Mouse (Mus musculus): Measurements from ENCODE around the gene Uck1. TPM values are rescaled to one million over a fixed set of nuclear protein-coding genes. Genes with fewer than 3 reads are reported as not detected.

The Uck1 gene
- polyA plus RNA-seq, 1 experiment: 32.1 TPM

DNA sequence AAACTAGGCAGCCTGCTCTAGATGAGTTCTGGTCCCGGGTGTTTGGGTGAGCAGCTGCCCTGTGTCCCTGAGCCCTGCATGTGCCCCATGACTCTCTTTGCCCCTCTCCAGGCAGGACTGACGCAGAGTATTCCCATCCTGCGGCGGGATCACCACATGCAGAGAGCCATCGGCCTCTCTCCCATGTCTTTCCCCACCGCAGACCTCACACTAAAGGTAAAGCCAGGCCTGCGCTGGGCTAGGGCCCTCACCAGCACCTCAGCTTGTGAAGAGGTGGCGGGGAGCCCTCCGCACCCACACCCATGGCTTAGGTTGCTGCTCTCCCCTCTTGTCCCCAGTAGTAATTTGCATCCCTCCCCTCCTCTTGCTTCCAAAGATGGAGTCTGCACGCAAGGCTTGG is 39.0 kb downstream of the Uck1 start:
- H3K4me2 ChIP-seq (ENCODE audit: low read depth): no peak overlapping the region
- H3K27me3 ChIP-seq (ENCODE audit: control insufficient read depth, insufficient read depth, insufficient read length): no peaks in the 10 kb centered on the region
- no peak overlapping the region for H3K4me3 ChIP-seq
- no peak for TF ChIP-seq POLR2A (IDR thresholded peaks at IDR 0.05; ENCODE audit: insufficient read length, low read depth)
- TF ChIP-seq USF1 (IDR thresholded peaks at IDR 0.05; ENCODE audit: low read depth): no peak
- TF ChIP-seq REST (IDR thresholded peaks at IDR 0.05; ENCODE audit: insufficient read depth, insufficient read length): no peak
- TF ChIP-seq MYOG (IDR thresholded peaks at IDR 0.05; ENCODE audit: control insufficient read depth in 1 of 3, insufficient read depth in 1 of 3, insufficient read length in 2 of 3, low read depth in 2 of 3): no peak
- TF ChIP-seq POLR2AphosphoS2 (IDR thresholded peaks at IDR 0.05; ENCODE audit: insufficient read length, low read depth): no peak
- TF ChIP-seq MAX (IDR thresholded peaks at IDR 0.05; ENCODE audit: low read depth): no peak
- no peak for TF ChIP-seq E2F4 (IDR thresholded peaks at IDR 0.05; ENCODE audit: insufficient read depth)
- TF ChIP-seq CEBPB (IDR thresholded peaks at IDR 0.05; ENCODE audit: insufficient read depth, poor library complexity, severe bottlenecking): no peak
- no peak for TF ChIP-seq MYOD1 (IDR thresholded peaks at IDR 0.05; ENCODE audit: control insufficient read depth in 1 of 3, insufficient read length in 2 of 3, low read depth in 2 of 3)
- TF ChIP-seq TCF12 (IDR thresholded peaks at IDR 0.05; ENCODE audit: insufficient read depth, poor library complexity, severe bottlenecking): no peak
- no peak for TF ChIP-seq TCF3 (IDR thresholded peaks at IDR 0.05; ENCODE audit: insufficient read length, low read depth)
- no peak for TF ChIP-seq SRF (IDR thresholded peaks at IDR 0.05; ENCODE audit: control insufficient read depth, insufficient read length, low read depth)
- H3ac ChIP-seq (ENCODE audit: control insufficient read depth, insufficient read length): no peak overlapping the region
- no peaks in the 10 kb centered on the region for H3K79me2 ChIP-seq (ENCODE audit: control insufficient read depth, insufficient read depth)
- peaks cover 41% of the 10 kb centered on the region for H3K36me3 ChIP-seq (ENCODE audit: control insufficient read depth, insufficient read depth)

DNA sequence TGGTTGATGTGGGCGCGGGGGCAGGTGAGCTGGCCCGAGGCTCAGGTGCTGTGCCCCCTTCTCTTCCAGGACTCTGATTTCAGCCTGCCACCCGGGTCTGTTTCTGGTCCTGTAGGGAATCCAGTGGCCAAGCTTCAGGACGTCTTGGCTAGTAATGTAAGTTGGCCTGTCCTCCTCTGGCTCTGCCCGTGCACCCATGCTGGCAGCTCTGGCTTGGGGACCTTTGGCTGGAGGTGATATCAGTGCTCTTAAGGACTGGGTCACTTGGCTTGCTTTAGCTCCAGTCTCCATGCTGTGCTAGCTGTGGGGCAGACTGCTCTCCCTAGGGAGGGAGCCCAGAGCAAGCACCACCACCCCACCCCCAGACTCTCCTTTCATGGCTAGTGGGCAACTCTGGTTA is 39.9 kb downstream of the Uck1 start:
- no peak overlapping the region for H3K4me3 ChIP-seq
- H3K27me3 ChIP-seq (ENCODE audit: control insufficient read depth, insufficient read depth, insufficient read length): no peaks in the 10 kb centered on the region
- no peak for TF ChIP-seq MYOD1 (IDR thresholded peaks at IDR 0.05; ENCODE audit: control insufficient read depth in 1 of 3, insufficient read length in 2 of 3, low read depth in 2 of 3)
- no peak for TF ChIP-seq CEBPB (IDR thresholded peaks at IDR 0.05; ENCODE audit: insufficient read depth, poor library complexity, severe bottlenecking)
- TF ChIP-seq TCF3 (IDR thresholded peaks at IDR 0.05; ENCODE audit: insufficient read length, low read depth): no peak
- TF ChIP-seq MAX (IDR thresholded peaks at IDR 0.05; ENCODE audit: low read depth): no peak
- no peak for TF ChIP-seq TCF12 (IDR thresholded peaks at IDR 0.05; ENCODE audit: insufficient read depth, poor library complexity, severe bottlenecking)
- no peak for TF ChIP-seq POLR2A (IDR thresholded peaks at IDR 0.05; ENCODE audit: insufficient read length, low read depth)
- TF ChIP-seq SRF (IDR thresholded peaks at IDR 0.05; ENCODE audit: control insufficient read depth, insufficient read length, low read depth): no peak
- TF ChIP-seq REST (IDR thresholded peaks at IDR 0.05; ENCODE audit: insufficient read depth, insufficient read length): no peak
- TF ChIP-seq E2F4 (IDR thresholded peaks at IDR 0.05; ENCODE audit: insufficient read depth): no peak
- TF ChIP-seq POLR2AphosphoS2 (IDR thresholded peaks at IDR 0.05; ENCODE audit: insufficient read length, low read depth): no peak
- TF ChIP-seq USF1 (IDR thresholded peaks at IDR 0.05; ENCODE audit: low read depth): no peak
- no peak overlapping the region for H3ac ChIP-seq (ENCODE audit: control insufficient read depth, insufficient read length)
- H3K4me2 ChIP-seq (ENCODE audit: low read depth): no peak overlapping the region
- peaks cover 40% of the 10 kb centered on the region for H3K36me3 ChIP-seq (ENCODE audit: control insufficient read depth, insufficient read depth)
- no peaks in the 10 kb centered on the region for H3K79me2 ChIP-seq (ENCODE audit: control insufficient read depth, insufficient read depth)

DNA sequence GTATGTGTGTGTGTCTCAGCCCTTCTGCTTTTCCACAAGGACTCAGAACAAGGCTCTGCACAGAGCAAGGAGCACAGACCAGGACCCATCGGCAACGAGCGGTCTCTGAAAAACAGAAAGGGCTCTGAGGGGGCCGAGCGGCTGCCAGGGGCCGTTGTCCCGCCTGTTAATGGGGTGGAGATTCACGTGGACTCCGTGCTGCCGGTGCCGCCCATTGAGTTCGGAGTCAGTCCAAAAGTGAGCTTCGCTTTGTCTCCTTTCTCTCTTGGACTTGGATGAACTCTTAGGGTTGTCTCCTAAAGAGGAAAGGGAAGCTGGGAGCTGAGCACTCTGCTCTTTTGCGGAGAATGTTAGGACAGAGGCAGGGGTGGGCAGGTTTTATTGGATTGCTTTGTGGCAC is 40.5 kb downstream of the Uck1 start:
- Histone ChIP-seq H3K4me2 (ENCODE audit: low read depth) (no peak overlapping the region), H3K79me2 (ENCODE audit: control insufficient read depth, insufficient read depth) (no peaks in the 10 kb centered on the region), H3K36me3 (ENCODE audit: control insufficient read depth, insufficient read depth) (peaks cover 45% of the 10 kb centered on the region), H3K4me3 (no peak overlapping the region), H3ac (ENCODE audit: control insufficient read depth, insufficient read length) (no peak overlapping the region), H3K27me3 (ENCODE audit: control insufficient read depth, insufficient read depth, insufficient read length) (no peaks in the 10 kb centered on the region)
- TF ChIP-seq E2F4 (IDR thresholded peaks at IDR 0.05; ENCODE audit: insufficient read depth) (no peak), TCF3 (IDR thresholded peaks at IDR 0.05; ENCODE audit: insufficient read length, low read depth) (no peak), USF1 (IDR thresholded peaks at IDR 0.05; ENCODE audit: low read depth) (no peak), REST (IDR thresholded peaks at IDR 0.05; ENCODE audit: insufficient read depth, insufficient read length) (no peak), SRF (IDR thresholded peaks at IDR 0.05; ENCODE audit: control insufficient read depth, insufficient read length, low read depth) (no peak), CEBPB (IDR thresholded peaks at IDR 0.05; ENCODE audit: insufficient read depth, poor library complexity, severe bottlenecking) (no peak), MYOD1 (IDR thresholded peaks at IDR 0.05; ENCODE audit: control insufficient read depth in 1 of 3, insufficient read length in 2 of 3, low read depth in 2 of 3) (no peak), TCF12 (IDR thresholded peaks at IDR 0.05; ENCODE audit: insufficient read depth, poor library complexity, severe bottlenecking) (no peak), POLR2AphosphoS2 (IDR thresholded peaks at IDR 0.05; ENCODE audit: insufficient read length, low read depth) (no peak), MYOG (IDR thresholded peaks at IDR 0.05; ENCODE audit: control insufficient read depth in 1 of 3, insufficient read depth in 1 of 3, insufficient read length in 2 of 3, low read depth in 2 of 3) (no peak), POLR2A (IDR thresholded peaks at IDR 0.05; ENCODE audit: insufficient read length, low read depth) (no peak), MAX (IDR thresholded peaks at IDR 0.05; ENCODE audit: low read depth) (no peak)

DNA sequence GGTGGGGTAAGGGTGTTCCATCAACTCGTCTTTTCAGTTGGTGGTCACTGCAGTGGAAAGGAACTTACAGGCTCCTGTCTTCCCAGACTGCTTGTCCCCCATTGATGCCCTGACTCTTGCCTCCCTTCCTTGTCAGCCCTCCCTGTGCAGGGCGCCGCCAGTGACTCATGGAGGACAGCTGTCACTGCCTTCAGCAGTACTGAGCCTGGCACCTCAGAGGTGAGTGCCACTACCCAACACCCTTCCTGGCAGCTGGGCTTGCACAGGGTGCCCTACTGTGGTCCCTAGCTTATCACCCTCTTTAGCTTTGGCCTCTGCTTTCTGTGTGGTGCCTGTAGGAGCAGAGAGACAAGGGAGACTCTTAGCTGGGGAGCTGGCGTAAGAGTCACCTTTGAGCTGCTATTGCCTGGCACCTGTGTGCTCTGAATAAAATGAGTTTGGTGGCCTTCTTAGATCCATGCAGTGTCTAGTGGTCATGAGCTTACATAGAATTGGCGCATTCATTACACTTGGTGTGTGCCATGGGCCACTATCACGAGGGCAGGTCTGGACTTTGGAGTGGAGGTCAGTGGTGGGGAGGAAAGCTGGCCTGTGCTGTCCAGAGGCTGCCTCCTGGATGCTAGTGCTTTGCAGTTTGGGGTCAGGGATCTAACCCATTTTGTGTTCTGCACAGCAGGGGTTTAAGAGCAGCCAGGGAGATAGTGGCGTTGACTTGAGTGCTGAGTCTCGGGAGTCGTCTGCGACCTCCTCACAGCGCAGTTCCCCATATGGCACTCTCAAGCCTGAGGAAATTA is 41.2 kb downstream of the Uck1 start:
- no peaks in the 10 kb centered on the region for H3K27me3 ChIP-seq (ENCODE audit: control insufficient read depth, insufficient read depth, insufficient read length)
- no peak overlapping the region for H3K4me3 ChIP-seq
- no peaks in the 10 kb centered on the region for H3K79me2 ChIP-seq (ENCODE audit: control insufficient read depth, insufficient read depth)
- H3ac ChIP-seq (ENCODE audit: control insufficient read depth, insufficient read length): no peak overlapping the region
- peaks cover 45% of the 10 kb centered on the region for H3K36me3 ChIP-seq (ENCODE audit: control insufficient read depth, insufficient read depth)
- no peak overlapping the region for H3K4me2 ChIP-seq (ENCODE audit: low read depth)
- TF ChIP-seq USF1 (IDR thresholded peaks at IDR 0.05; ENCODE audit: low read depth): no peak
- no peak for TF ChIP-seq SRF (IDR thresholded peaks at IDR 0.05; ENCODE audit: control insufficient read depth, insufficient read length, low read depth)
- TF ChIP-seq MAX (IDR thresholded peaks at IDR 0.05; ENCODE audit: low read depth): no peak
- TF ChIP-seq CEBPB (IDR thresholded peaks at IDR 0.05; ENCODE audit: insufficient read depth, poor library complexity, severe bottlenecking): no peak
- TF ChIP-seq REST (IDR thresholded peaks at IDR 0.05; ENCODE audit: insufficient read depth, insufficient read length): no peak
- TF ChIP-seq TCF12 (IDR thresholded peaks at IDR 0.05; ENCODE audit: insufficient read depth, poor library complexity, severe bottlenecking): peak; percentile 12
- TF ChIP-seq POLR2AphosphoS2 (IDR thresholded peaks at IDR 0.05; ENCODE audit: insufficient read length, low read depth): peak; percentile 10
- no peak for TF ChIP-seq POLR2A (IDR thresholded peaks at IDR 0.05; ENCODE audit: insufficient read length, low read depth)
- TF ChIP-seq MYOD1 (IDR thresholded peaks at IDR 0.05; ENCODE audit: control insufficient read depth in 1 of 3, insufficient read length in 2 of 3, low read depth in 2 of 3): peak in 2 of 3 experiments; percentile 76 to 93
- TF ChIP-seq E2F4 (IDR thresholded peaks at IDR 0.05; ENCODE audit: insufficient read depth): no peak
- no peak for TF ChIP-seq TCF3 (IDR thresholded peaks at IDR 0.05; ENCODE audit: insufficient read length, low read depth)
- TF ChIP-seq MYOG (IDR thresholded peaks at IDR 0.05; ENCODE audit: control insufficient read depth in 1 of 3, insufficient read depth in 1 of 3, insufficient read length in 2 of 3, low read depth in 2 of 3): peak; percentile 12 to 97 (median 88)

All from myocyte (in vitro differentiated cells).